Mouse (Mus musculus) embryonic stem cell, embryonic (primary cell): Measurements from ENCODE around the gene Hoxa5.

Experiments
- CTCF ChIA-PET, 4 experiments: fragments of 300-600 bp in 2 of 4; fragments of 350-600 bp in 2 of 4; sonication (Branson Sonifier 250); formaldehyde crosslinking; loops; one replicate each; lab custom pipeline; 2022; ENCODE audit warnings: inconsistent platforms in 2 of 4; lab: Charles Lee
- POLR2A ChIA-PET, 4 experiments: fragments of 300-600 bp in 2 of 4; fragments of 350-600 bp in 2 of 4; sonication (Branson Sonifier 250); formaldehyde crosslinking; loops; one replicate each; lab custom pipeline; 2022; ENCODE audit warnings: antibody characterized with exemption in 4 of 4, inconsistent platforms in 1 of 4; lab: Charles Lee

The Hoxa5 gene

GRCm38 (mm10) chr6:52172501-52172900 lies 31.9 kb downstream of the Hoxa5 start:
- ChIA-PET POLR2A (interaction anchor here in 3 of 4 experiments (0.6 to 9.7 kb wide), 23 partner anchors 9 to 731 kb away, joined by 3 to 75 read pairs (median 3); partner anchors contain the start of genes Hoxa1 (in 2 of the 3), Hoxa4 (in 1 of the 3), Hoxa5 (in 1 of the 3) and Hoxa9 (in 1 of the 3)), CTCF (interaction anchor here (0.5 to 1.5 kb wide), 7 partner anchors 12 to 688 kb away, joined by 3 to 13 read pairs (median 4); partner anchors contain the start of genes Hoxa10 (in 2 of the 4) and Hoxa7 (in 1 of the 4))

GRCm38 (mm10) chr6:52171938-52172337 lies 32.4 kb downstream of the Hoxa5 start:
- CTCF ChIA-PET, result interaction anchor here in 2 of 4 experiments (0.5 to 1.5 kb wide), 5 partner anchors 12 to 687 kb away, joined by 3 to 6 read pairs (median 4); partner anchors contain the start of genes Hoxa10 (in 1 of the 2) and Hoxa7 (in 1 of the 2)
- POLR2A ChIA-PET, result interaction anchor here (0.6 to 9.7 kb wide), 21 partner anchors 9 to 871 kb away, joined by 3 to 75 read pairs (median 3); partner anchors contain the start of genes Hoxa1 (in 2 of the 4), Hoxa4 (in 1 of the 4), Hoxa9 (in 1 of the 4) and Skap2 (in 1 of the 4)

GRCm38 (mm10) chr6:52171331-52171730 lies 33.1 kb downstream of the Hoxa5 start:
- POLR2A ChIA-PET, result interaction anchor here (0.6 to 9.7 kb wide), 11 partner anchors 8 to 804 kb away, joined by 3 to 75 read pairs (median 3); partner anchors contain the start of genes Hoxa1 (in 3 of the 4), Hoxa5 (in 1 of the 4) and Hoxa7 (in 1 of the 4)
- CTCF ChIA-PET, result interaction anchor here in 1 of 4 experiments (1.5 kb wide), 1 partner anchor 11 kb away, joined by 4 read pairs; no protein-coding TSS in a partner anchor

- POLR2A ChIA-PET, result interaction anchor here (0.6 to 9.7 kb wide), 7 partner anchors 11 to 804 kb away, joined by 3 to 75 read pairs (median 3); partner anchors contain the start of genes Hoxa1 (in 3 of the 4), Hoxa5 (in 1 of the 4) and Hoxa7 (in 1 of the 4)
- CTCF ChIA-PET, result no interaction called here
Observed at GRCm38 (mm10) chr6:52170898-52171223, 33.5 kb downstream of the Hoxa5 start.

GRCm38 (mm10) chr6:52170166-52170897 lies 34.1 kb downstream of the Hoxa5 start:
- POLR2A ChIA-PET, result interaction anchor here (0.6 to 9.7 kb wide), 7 partner anchors 10 to 803 kb away, joined by 3 to 75 read pairs (median 3); partner anchors contain the start of genes Hoxa1 (in 3 of the 4), Hoxa5 (in 1 of the 4) and Hoxa7 (in 1 of the 4)
- CTCF ChIA-PET, result interaction anchor here in 1 of 4 experiments (0.6 kb wide), 1 partner anchor 27 kb away, joined by 3 read pairs; no protein-coding TSS in a partner anchor

- POLR2A ChIA-PET, result interaction anchor here in 1 of 4 experiments (2.0 kb wide), 1 partner anchor 11 kb away, joined by 12 read pairs; the partner anchor contains the start of gene Hoxa1
- CTCF ChIA-PET, result interaction anchor here in 1 of 4 experiments (0.6 kb wide), 1 partner anchor 28 kb away, joined by 3 read pairs; no protein-coding TSS in a partner anchor
Observed at GRCm38 (mm10) chr6:52169499-52170165, 34.8 kb downstream of the Hoxa5 start.

- ChIA-PET CTCF (interaction anchor here in 2 of 4 experiments (0.6 to 1.8 kb wide), 4 partner anchors 43 to 72 kb away, joined by 3 to 8 read pairs (median 3); partner anchors contain the start of gene Hoxa10 (in 2 of the 2)), POLR2A (interaction anchor here in 2 of 4 experiments (0.9 to 1.9 kb wide), 7 partner anchors 9 to 726 kb away, joined by 3 to 7 read pairs (median 5); partner anchors contain the start of genes 5730596B20Rik (in 1 of the 2) and Hoxa1 (in 1 of the 2))
Observed at GRCm38 (mm10) chr6:52168191-52169055, 36.0 kb downstream of the Hoxa5 start.

GRCm38 (mm10) chr6:52167736-52168161 lies 36.6 kb downstream of the Hoxa5 start:
- ChIA-PET POLR2A (interaction anchor here in 3 of 4 experiments (1.0 to 1.9 kb wide), 8 partner anchors 9 to 725 kb away, joined by 3 to 7 read pairs (median 4); partner anchors contain the start of genes 5730596B20Rik (in 1 of the 3), Hoxa1 (in 1 of the 3) and Hoxa7 (in 1 of the 3)), CTCF (interaction anchor here in 3 of 4 experiments (0.6 to 1.8 kb wide), 4 partner anchors 44 to 73 kb away, joined by 3 to 8 read pairs (median 6); partner anchors contain the start of gene Hoxa10 (in 2 of the 3))

- ChIA-PET CTCF (interaction anchor here in 3 of 4 experiments (0.6 to 1.8 kb wide), 4 partner anchors 12 to 55 kb away, joined by 3 to 8 read pairs (median 6); no protein-coding TSS in a partner anchor), POLR2A (interaction anchor here in 2 of 4 experiments (0.8 to 1.9 kb wide), 6 partner anchors 8 to 54 kb away, joined by 3 to 6 read pairs (median 6); partner anchors contain the start of genes 5730596B20Rik (in 1 of the 2) and Hoxa7 (in 1 of the 2))
Observed at GRCm38 (mm10) chr6:52167176-52167575, 37.2 kb downstream of the Hoxa5 start.

- ChIA-PET POLR2A (interaction anchor here in 2 of 4 experiments (0.8 to 1.5 kb wide), 4 partner anchors 8 to 55 kb away, joined by 3 to 6 read pairs (median 4); partner anchors contain the start of gene Hoxa7 (in 1 of the 2)), CTCF (interaction anchor here in 2 of 4 experiments (0.7 kb wide), 2 partner anchors 11 to 57 kb away, joined by 5 to 9 read pairs; no protein-coding TSS in a partner anchor)
Observed at GRCm38 (mm10) chr6:52166431-52167077, 37.8 kb downstream of the Hoxa5 start.

GRCm38 (mm10) chr6:52165441-52166370 lies 38.7 kb downstream of the Hoxa5 start:
- ChIA-PET POLR2A (no interaction called here), CTCF (no interaction called here)

GRCm38 (mm10) chr6:52164626-52165440 lies 39.6 kb downstream of the Hoxa5 start, which contains the start of gene Hoxa2:
Hoxa2 (minus strand) TSS chr6:52164831.
- POLR2A ChIA-PET, result interaction anchor here in 1 of 4 experiments (2.6 kb wide), 1 partner anchor 7 kb away, joined by 10 read pairs; no protein-coding TSS in a partner anchor
- CTCF ChIA-PET, result no interaction called here

GRCm38 (mm10) chr6:52164051-52164625 lies 40.2 kb downstream of the Hoxa5 start:
- ChIA-PET POLR2A (interaction anchor here in 2 of 4 experiments (1.1 to 8.0 kb wide), 3 partner anchors 8 to 15 kb away, joined by 3 to 75 read pairs (median 10); partner anchors contain the start of gene 5730596B20Rik (in 1 of the 2)), CTCF (interaction anchor here in 2 of 4 experiments (0.7 to 1.1 kb wide), 3 partner anchors 42 to 107 kb away, joined by 3 to 4 read pairs (median 3); no protein-coding TSS in a partner anchor)
